Mouse (Mus musculus): ENCODE measurements around the gene Klc1.

GRCm38 (mm10) chr12:111727956-111728355, 30.7 kb upstream of the Klc1 start:
- TF ChIP-seq POLR2A (IDR thresholded peaks at IDR 0.05; ENCODE audit: borderline replicate concordance, extremely low read depth, insufficient read depth, insufficient read length, poor library complexity, severe bottlenecking) (no peak), CTCF (IDR thresholded peaks at IDR 0.05; ENCODE audit: borderline replicate concordance, extremely low read depth, insufficient read depth, insufficient read length) (no peak)

Data from brain, embryonic 14.5 days (tissue).